Mouse (Mus musculus): ENCODE measurements around the gene Rpap3. TPM values are rescaled to one million over a fixed set of nuclear protein-coding genes. Genes with fewer than 3 reads are reported as not detected.

Gene Rpap3
- polyA plus RNA-seq, 1 experiment from 2014 or later, result 32.9 TPM

DNA sequence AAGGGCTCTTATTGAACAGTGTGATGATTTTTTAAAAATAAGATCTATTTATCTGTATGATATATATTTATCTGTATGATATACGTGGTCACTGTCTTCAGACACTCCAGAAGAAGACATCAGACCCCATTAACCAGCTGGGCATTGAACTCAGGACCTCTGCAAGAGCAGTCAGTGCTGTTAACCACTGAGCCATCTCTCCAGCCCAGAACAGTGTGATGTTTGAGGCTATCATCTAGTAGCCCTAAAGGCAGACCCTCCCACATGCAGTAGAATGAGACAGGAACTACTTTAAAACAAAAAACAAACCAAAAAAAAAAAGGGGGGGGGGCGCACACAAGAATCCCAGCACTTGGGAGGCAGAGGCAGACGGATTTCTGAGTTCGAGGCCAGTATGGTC lies 41.9 kb upstream of the Rpap3 start:
- H3K27me3 ChIP-seq, result no peaks in the 10 kb centered on the region
- ATAC-seq, result no peak
- DNase-seq (ENCODE audit: low read depth, low spot score), result no peak
- in situ Hi-C loops (cut with MboI; ENCODE audit: low pct_unique_long_range_greater_than_20kb), result no loop called here
- POLR2A ChIA-PET, result no interaction called here
- no peak for TF ChIP-seq CTCF (IDR thresholded peaks at IDR 0.05)
- CTCF ChIA-PET, result interaction anchor here (1.1 to 1.3 kb wide), 2 partner anchors 10 to 29 kb away, joined by 3 to 4 read pairs; no protein-coding TSS in a partner anchor

DNA sequence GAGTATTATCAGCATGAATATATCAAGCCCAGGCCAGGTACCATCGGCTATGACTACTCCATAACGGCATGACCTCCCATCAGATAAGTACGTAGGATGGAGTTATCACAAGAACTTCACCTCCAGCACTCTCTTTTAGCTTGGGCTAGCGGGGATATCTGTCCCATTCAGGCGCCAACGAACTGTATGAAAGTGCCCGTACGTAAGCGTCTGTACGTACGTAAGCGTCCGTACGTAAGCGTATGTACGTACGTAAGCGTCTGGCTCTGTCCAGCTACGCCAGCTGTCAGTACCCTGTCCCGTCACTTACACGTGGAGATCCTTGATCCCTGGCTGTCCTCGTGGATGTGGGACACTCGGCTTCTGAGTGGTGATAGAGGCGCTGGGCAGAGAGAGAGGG lies 41.1 kb upstream of the Rpap3 start:
- ChIA-PET CTCF (interaction anchor here (0.9 to 1.3 kb wide), 4 partner anchors 9 to 30 kb away, joined by 3 to 4 read pairs (median 3); no protein-coding TSS in a partner anchor), POLR2A (no interaction called here)
- H3K27me3 ChIP-seq, result no peaks in the 10 kb centered on the region
- TF ChIP-seq CTCF (IDR thresholded peaks at IDR 0.05), result no peak
- no peak for DNase-seq (ENCODE audit: low read depth, low spot score)
- no peak for ATAC-seq
- in situ Hi-C loops (cut with MboI; ENCODE audit: low pct_unique_long_range_greater_than_20kb), result no loop called here

DNA sequence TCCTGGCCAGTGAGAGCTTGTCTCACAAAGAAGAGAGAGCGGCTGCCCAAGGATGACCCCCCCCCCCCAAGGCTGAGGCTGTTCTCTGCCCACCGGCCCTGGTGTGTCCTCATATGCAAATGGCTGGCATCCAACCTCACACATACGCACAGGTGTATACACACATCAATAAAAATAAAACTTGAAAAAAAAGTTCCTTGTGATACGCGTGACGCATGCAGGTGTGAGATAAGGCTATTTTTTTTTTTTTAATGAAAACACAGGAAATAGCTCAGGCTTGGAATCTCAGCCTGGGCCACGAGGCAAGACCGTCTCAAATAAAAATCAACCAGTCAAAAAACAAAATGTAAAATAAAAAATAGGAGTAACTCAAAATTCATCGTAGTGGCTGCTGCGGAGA lies 40.7 kb upstream of the Rpap3 start:
- no peaks in the 10 kb centered on the region for H3K27me3 ChIP-seq
- in situ Hi-C loops (cut with MboI; ENCODE audit: low pct_unique_long_range_greater_than_20kb), result no loop called here
- ChIA-PET POLR2A (interaction anchor here (1.5 kb wide), 1 partner anchor 30 kb away, joined by 4 read pairs; no protein-coding TSS in a partner anchor), CTCF (interaction anchor here (0.9 to 1.3 kb wide), 5 partner anchors 9 to 38 kb away, joined by 3 to 4 read pairs (median 3); no protein-coding TSS in a partner anchor)
- TF ChIP-seq CTCF (IDR thresholded peaks at IDR 0.05), result no peak
- ATAC-seq, result no peak
- DNase-seq (ENCODE audit: low read depth, low spot score), result no peak

DNA sequence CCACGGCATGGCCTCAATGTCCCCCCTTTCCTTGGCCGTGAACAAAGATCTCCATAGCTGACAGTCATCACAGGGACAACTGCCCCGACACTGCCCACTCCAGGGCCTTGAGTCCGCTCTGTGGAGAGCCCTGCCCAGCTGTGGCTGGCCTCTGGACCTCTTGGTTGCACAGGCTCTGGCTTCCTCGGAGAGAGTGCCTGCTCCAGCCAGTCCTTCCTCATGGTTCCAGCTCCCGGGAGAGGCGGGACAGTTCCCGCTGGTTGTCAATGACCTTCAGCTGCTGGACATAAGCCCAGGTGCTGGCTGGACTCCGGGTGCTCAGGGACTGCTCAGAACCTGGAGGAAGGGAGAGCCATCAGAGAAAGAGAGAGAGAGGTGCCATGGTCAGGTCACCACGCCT lies 39.7 kb upstream of the Rpap3 start:
- H3K27me3 ChIP-seq, result no peaks in the 10 kb centered on the region
- in situ Hi-C loops (cut with MboI; ENCODE audit: low pct_unique_long_range_greater_than_20kb), result no loop called here
- CTCF ChIA-PET, result interaction anchor here (0.6 to 1.3 kb wide), 3 partner anchors 29 to 104 kb away, joined by 3 read pairs; no protein-coding TSS in a partner anchor
- no peak for DNase-seq (ENCODE audit: low read depth, low spot score)
- TF ChIP-seq CTCF (IDR thresholded peaks at IDR 0.05), result no peak
- ATAC-seq, result no peak
- POLR2A ChIA-PET, result interaction anchor here (1.5 kb wide), 1 partner anchor 31 kb away, joined by 4 read pairs; no protein-coding TSS in a partner anchor

DNA sequence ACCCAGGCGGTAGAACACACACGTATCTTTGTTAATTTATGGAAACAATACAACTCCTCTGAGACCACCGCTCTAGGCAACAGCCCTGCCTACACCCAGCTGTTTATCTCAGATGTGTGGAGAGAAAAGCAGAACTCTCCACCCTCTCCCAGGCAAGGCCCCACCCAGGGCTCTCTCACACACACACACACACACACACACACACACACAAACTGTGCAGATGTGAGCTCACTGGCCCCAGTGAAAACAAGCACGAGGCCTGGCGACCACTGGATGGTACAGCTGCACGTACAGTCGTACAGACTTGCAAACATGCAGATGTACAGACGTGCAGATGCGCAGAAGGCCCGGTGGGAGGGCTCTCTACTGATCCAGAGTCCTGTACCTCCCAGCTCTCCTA lies 39.3 kb upstream of the Rpap3 start:
- ATAC-seq (no peak), DNase-seq (ENCODE audit: low read depth, low spot score) (no peak)
- no peak for TF ChIP-seq CTCF (IDR thresholded peaks at IDR 0.05)
- no peaks in the 10 kb centered on the region for H3K27me3 ChIP-seq
- in situ Hi-C loops (cut with MboI; ENCODE audit: low pct_unique_long_range_greater_than_20kb), result no loop called here
- POLR2A ChIA-PET, result interaction anchor here (1.5 kb wide), 1 partner anchor 31 kb away, joined by 4 read pairs; no protein-coding TSS in a partner anchor
- CTCF ChIA-PET, result interaction anchor here (0.6 to 1.3 kb wide), 3 partner anchors 15 to 104 kb away, joined by 3 read pairs; no protein-coding TSS in a partner anchor

DNA sequence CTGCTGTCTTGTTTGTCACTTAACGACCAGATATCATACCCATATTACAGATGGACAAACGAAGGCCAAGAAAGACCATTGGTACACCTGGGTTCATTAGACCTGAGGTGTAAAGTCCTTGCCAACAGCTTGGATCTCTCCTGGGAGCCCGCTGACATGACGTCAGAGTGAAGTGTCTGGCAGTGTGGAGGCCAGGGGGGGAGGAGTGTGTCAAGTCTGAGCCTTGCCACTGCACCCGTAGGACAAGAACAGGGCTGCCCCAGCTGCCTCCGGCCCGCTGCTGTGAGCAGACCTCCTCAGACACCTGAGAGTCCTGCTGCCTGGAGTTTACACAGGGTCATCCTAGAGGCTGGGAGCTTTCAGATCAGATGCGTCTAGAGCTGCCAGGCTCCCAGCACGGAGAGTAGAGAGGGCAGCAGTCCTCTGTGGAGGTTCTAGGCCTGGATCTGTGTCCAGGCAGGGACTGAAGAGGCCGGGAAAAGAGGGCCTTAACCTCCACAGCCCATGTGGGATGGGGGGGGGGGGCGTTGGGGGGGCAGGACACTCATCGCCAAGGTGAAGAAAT lies 38.4 kb upstream of the Rpap3 start:
- H3K27me3 ChIP-seq, result no peaks in the 10 kb centered on the region
- TF ChIP-seq CTCF (IDR thresholded peaks at IDR 0.05), result no peak

DNA sequence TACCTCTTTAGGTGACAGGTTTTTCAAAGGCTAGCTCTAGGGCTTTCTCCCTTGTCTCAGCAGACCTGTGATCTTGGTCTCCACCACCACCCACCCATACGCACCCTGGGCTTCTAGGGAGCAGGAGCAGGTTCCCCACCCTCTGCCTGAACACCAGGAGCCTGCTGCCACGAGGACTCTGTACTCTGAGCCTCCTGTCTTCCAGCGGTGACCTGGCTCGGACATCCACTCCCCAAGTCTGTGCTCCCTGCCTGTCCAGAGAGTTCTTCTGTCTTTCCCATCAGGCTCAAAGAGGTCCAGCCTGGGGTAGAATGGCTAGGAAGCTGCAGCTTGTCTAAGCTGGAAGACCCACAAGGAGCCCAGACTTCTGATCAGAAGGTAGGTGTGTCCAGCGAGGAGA lies 37.6 kb upstream of the Rpap3 start:
- CTCF ChIA-PET, result interaction anchor here (1.7 kb wide), 1 partner anchor 28 kb away, joined by 3 read pairs; no protein-coding TSS in a partner anchor
- ATAC-seq, result no peak
- in situ Hi-C loops (cut with MboI; ENCODE audit: low pct_unique_long_range_greater_than_20kb), result no loop called here
- no peak for TF ChIP-seq CTCF (IDR thresholded peaks at IDR 0.05)
- POLR2A ChIA-PET, result no interaction called here
- no peak for DNase-seq (ENCODE audit: low read depth, low spot score)
- H3K27me3 ChIP-seq, result no peaks in the 10 kb centered on the region

More for the DNA sequence above, 38.4 kb upstream of the Rpap3 start:
- in situ Hi-C loops (cut with MboI; ENCODE audit: low pct_unique_long_range_greater_than_20kb), result no loop called here
- ChIA-PET POLR2A (no interaction called here), CTCF (interaction anchor here (1.7 kb wide), 1 partner anchor 28 kb away, joined by 3 read pairs; no protein-coding TSS in a partner anchor)
- ATAC-seq (no peak), DNase-seq (ENCODE audit: low read depth, low spot score) (no peak)

DNA sequence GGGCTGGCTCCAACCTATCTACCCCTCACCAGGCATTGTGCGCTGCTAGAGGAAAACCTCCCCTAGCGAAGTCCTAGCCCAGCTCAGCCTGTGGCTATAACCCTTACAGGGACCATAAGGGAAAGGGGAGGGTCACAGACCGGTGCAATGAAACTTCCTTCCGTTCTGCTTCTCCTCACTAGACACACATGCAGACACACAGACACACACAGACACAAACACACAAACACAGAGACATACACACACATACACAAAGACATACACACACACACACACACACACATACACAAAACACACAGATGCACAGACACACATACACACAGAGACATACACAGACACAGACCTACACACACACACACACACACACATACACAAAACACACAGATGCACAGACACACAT lies 37.0 kb upstream of the Rpap3 start:
- in situ Hi-C loops (cut with MboI; ENCODE audit: low pct_unique_long_range_greater_than_20kb), result no loop called here
- POLR2A ChIA-PET, result interaction anchor here (2.4 kb wide), 1 partner anchor 12 kb away, joined by 6 read pairs; the partner anchor contains the start of gene Endou
- no peaks in the 10 kb centered on the region for H3K27me3 ChIP-seq
- DNase-seq (ENCODE audit: low read depth, low spot score) (no peak), ATAC-seq (no peak)
- CTCF ChIA-PET, result interaction anchor here (1.2 to 3.4 kb wide), 2 partner anchors 8 to 9 kb away, joined by 3 to 14 read pairs; no protein-coding TSS in a partner anchor
- no peak for TF ChIP-seq CTCF (IDR thresholded peaks at IDR 0.05)

DNA sequence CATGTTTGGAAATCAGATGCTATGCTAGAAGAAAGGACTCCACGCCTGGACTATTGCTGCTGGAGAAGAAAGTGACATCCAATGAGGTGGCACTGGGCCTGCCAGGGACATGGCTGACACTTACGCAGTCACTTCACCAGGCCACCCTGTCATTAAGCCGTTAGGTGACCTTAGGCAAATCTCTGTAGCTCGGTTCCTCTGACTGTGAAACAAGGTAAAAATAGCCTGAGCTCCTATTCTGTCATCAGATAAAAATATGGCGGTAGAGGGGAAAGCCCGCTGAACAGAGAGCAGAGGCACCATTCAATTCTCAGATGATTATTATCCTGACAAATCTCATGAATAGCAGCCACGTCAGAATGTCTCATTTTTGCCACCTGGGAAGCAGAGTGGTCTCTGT lies 36.4 kb upstream of the Rpap3 start:
- H3K27me3 ChIP-seq, result no peaks in the 10 kb centered on the region
- TF ChIP-seq CTCF (IDR thresholded peaks at IDR 0.05), result no peak
- CTCF ChIA-PET, result interaction anchor here (1.2 to 3.4 kb wide), 2 partner anchors 9 kb away, joined by 3 to 14 read pairs; no protein-coding TSS in a partner anchor
- POLR2A ChIA-PET, result interaction anchor here (2.4 kb wide), 1 partner anchor 12 kb away, joined by 6 read pairs; the partner anchor contains the start of gene Endou
- no peak for DNase-seq (ENCODE audit: low read depth, low spot score)
- no peak for ATAC-seq
- in situ Hi-C loops (cut with MboI; ENCODE audit: low pct_unique_long_range_greater_than_20kb), result no loop called here

DNA sequence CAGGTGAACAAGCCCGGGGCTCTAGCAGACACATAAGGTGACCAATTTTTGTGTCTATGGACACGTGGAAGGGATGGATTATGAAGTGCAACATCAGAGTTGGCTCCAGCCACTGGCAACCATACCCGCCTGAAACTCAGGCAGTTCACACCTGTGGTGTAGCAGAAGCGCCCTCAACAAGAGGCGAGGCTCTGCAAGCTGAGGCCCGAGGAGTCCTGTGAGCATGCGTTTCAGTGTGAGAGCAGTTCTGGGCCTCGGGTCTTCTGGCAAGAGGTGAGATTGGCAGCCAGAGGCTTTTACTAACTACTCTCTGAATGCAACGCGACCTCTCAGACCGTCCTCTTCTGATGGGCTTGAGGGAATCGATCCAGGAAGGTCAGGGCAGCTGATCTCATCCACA lies 36.0 kb upstream of the Rpap3 start:
- ATAC-seq, result no peak
- no peaks in the 10 kb centered on the region for H3K27me3 ChIP-seq
- in situ Hi-C loops (cut with MboI; ENCODE audit: low pct_unique_long_range_greater_than_20kb), result no loop called here
- no peak for TF ChIP-seq CTCF (IDR thresholded peaks at IDR 0.05)
- DNase-seq (ENCODE audit: low read depth, low spot score), result no peak
- POLR2A ChIA-PET, result interaction anchor here (1.4 to 2.4 kb wide), 2 partner anchors 11 to 34 kb away, joined by 3 to 6 read pairs; partner anchors contain the start of gene Endou
- CTCF ChIA-PET, result interaction anchor here (1.2 to 3.4 kb wide), 3 partner anchors 9 to 31 kb away, joined by 3 to 14 read pairs (median 4); no protein-coding TSS in a partner anchor

DNA sequence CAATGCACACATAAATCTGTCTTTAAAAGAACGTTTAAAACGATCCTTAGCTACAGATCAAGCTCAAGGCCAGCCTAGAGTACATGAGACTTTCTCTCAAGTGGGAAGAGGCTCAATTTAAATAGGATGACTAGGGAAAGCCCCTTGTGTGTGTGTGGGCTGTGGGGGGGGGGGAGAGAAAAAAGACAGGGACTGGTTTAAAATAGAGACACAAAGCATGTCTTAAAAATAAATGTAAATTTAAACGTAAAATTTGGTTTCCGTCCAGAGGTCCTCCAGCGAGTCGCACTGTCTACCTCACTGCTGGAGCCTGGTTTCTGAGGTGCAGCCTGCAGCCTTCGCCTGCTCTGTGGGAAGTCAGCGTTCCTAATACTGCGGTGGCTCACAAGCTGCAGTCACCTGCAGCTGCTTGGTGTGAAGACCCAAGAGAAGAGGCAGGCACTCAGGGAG lies 34.7 kb upstream of the Rpap3 start:
- CTCF ChIA-PET, result interaction anchor here (1.5 to 3.4 kb wide), 3 partner anchors 11 to 33 kb away, joined by 3 to 14 read pairs (median 4); no protein-coding TSS in a partner anchor
- TF ChIP-seq CTCF (IDR thresholded peaks at IDR 0.05), result no peak
- no peaks in the 10 kb centered on the region for H3K27me3 ChIP-seq

More for the DNA sequence above, 34.7 kb upstream of the Rpap3 start:
- in situ Hi-C loops (cut with MboI; ENCODE audit: low pct_unique_long_range_greater_than_20kb), result no loop called here
- ATAC-seq (no peak), DNase-seq (ENCODE audit: low read depth, low spot score) (no peak)
- POLR2A ChIA-PET, result interaction anchor here (1.4 to 2.4 kb wide), 2 partner anchors 10 to 36 kb away, joined by 3 to 6 read pairs; partner anchors contain the start of gene Endou

All from Patski (cell line).